Mouse (Mus musculus): Measurements from ENCODE around the gene Setd5. TPM values are rescaled to one million over a fixed set of nuclear protein-coding genes. Genes with fewer than 3 reads are reported as not detected.

Setd5 gene
- polyA plus RNA-seq, 1 experiment from 2014 or later: 42.6 TPM

- 53% methylated on average over 5 of the region's 5 CpGs for WGBS
- no peak for ATAC-seq (replicated peaks; ENCODE audit: insufficient number of reproducible peaks, insufficient read depth, low FRiP score, low read depth)
- Histone ChIP-seq H3K4me2 (peak overlapping the region; percentile 54; the same call in 1 of the 2 replicates), H3K9me3 (replicated peaks) (no peaks in the 10 kb centered on the region), H3K36me3 (no peaks in the 10 kb centered on the region), H3K27ac (no peak overlapping the region), H3K4me1 (replicated peaks) (peaks cover 9% of the 10 kb centered on the region), H3K4me3 (peak overlapping the region; percentile 24; the same call in 1 of the 2 replicates), H3K27me3 (no peaks in the 10 kb centered on the region), H3K9ac (0 out of 2 replicates have a peak overlapping the region, but pooled peaks have one; percentile 2)
Observed at GRCm38 (mm10) chr6:113038735-113039058, 38.5 kb upstream of the Setd5 start.

DNA sequence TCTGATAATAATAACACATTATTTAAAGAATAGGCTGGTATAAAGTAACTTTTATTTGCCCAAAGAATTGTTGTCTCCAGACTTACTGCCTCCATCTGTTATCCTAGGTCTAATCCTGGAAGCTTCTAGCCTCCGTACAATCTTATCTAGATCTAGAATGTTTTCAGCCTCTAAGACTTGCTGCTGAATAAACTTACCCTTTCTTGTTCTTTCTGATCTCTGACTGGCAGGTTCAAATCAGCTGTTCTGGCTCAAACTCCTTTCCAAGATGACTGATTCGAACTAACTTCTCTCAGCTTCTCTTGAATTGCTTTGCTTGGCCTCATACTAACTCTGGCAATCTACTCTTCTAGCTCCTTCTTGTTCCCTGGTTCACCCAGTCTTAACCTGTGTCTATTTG, 36.8 kb upstream of the Setd5 start:
- 70% methylated on average over 2 of the region's 2 CpGs for WGBS
- no peaks in the 10 kb centered on the region for H3K27me3 ChIP-seq
- H3K9ac ChIP-seq: no peak overlapping the region
- H3K9me3 ChIP-seq (replicated peaks): no peaks in the 10 kb centered on the region
- H3K4me2 ChIP-seq: no peak overlapping the region
- peaks cover 12% of the 10 kb centered on the region for H3K4me1 ChIP-seq (replicated peaks)
- no peak for ATAC-seq (replicated peaks; ENCODE audit: insufficient number of reproducible peaks, insufficient read depth, low FRiP score, low read depth)
- no peak overlapping the region for H3K27ac ChIP-seq
- H3K36me3 ChIP-seq: no peaks in the 10 kb centered on the region
- no peak overlapping the region for H3K4me3 ChIP-seq

- Histone ChIP-seq H3K4me3 (no peak overlapping the region), H3K9ac (no peak overlapping the region), H3K4me2 (no peak overlapping the region), H3K9me3 (replicated peaks) (no peaks in the 10 kb centered on the region), H3K4me1 (replicated peaks) (peaks cover 14% of the 10 kb centered on the region), H3K36me3 (no peaks in the 10 kb centered on the region), H3K27ac (no peak overlapping the region), H3K27me3 (no peaks in the 10 kb centered on the region)
- 71% methylated on average over 11 of the region's 11 CpGs for WGBS
- ATAC-seq (replicated peaks; ENCODE audit: insufficient number of reproducible peaks, insufficient read depth, low FRiP score, low read depth): no peak
Observed at GRCm38 (mm10) chr6:113041215-113041990, 35.8 kb upstream of the Setd5 start.

DNA sequence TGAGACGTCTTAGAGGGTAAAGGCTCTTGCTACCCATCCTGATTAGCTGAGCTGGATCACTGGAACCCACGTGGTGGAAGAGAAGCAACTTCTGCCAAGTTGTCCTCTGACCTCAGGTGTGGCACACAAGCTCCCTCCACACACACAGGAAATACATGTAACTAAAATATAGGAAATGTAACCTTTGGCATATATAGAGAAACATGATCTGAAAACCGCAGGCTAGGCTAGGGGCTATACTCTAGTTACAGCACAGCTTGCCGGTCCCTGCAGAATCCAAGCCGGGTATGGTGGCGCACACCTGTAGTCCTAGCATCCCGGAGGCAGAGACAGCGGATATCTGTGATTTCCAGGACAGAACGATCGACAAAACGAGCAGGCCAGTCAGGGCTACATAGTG, 31.6 kb upstream of the Setd5 start:
- peak overlapping the region; percentile 72 for H3K9ac ChIP-seq
- no peaks in the 10 kb centered on the region for H3K9me3 ChIP-seq (replicated peaks)
- WGBS: 1% methylated on average over 11 of the region's 11 CpGs
- peak; percentile 9; the same call in 1 of the 2 replicates for ATAC-seq (replicated peaks; ENCODE audit: insufficient number of reproducible peaks, insufficient read depth, low FRiP score, low read depth)
- H3K36me3 ChIP-seq: peaks cover 16% of the 10 kb centered on the region
- H3K27ac ChIP-seq: peak overlapping the region; percentile 93
- H3K4me2 ChIP-seq: peak overlapping the region; percentile 76
- no peaks in the 10 kb centered on the region for H3K27me3 ChIP-seq
- H3K4me3 ChIP-seq: peak overlapping the region; percentile 78
- H3K4me1 ChIP-seq (replicated peaks): peaks cover 13% of the 10 kb centered on the region

DNA sequence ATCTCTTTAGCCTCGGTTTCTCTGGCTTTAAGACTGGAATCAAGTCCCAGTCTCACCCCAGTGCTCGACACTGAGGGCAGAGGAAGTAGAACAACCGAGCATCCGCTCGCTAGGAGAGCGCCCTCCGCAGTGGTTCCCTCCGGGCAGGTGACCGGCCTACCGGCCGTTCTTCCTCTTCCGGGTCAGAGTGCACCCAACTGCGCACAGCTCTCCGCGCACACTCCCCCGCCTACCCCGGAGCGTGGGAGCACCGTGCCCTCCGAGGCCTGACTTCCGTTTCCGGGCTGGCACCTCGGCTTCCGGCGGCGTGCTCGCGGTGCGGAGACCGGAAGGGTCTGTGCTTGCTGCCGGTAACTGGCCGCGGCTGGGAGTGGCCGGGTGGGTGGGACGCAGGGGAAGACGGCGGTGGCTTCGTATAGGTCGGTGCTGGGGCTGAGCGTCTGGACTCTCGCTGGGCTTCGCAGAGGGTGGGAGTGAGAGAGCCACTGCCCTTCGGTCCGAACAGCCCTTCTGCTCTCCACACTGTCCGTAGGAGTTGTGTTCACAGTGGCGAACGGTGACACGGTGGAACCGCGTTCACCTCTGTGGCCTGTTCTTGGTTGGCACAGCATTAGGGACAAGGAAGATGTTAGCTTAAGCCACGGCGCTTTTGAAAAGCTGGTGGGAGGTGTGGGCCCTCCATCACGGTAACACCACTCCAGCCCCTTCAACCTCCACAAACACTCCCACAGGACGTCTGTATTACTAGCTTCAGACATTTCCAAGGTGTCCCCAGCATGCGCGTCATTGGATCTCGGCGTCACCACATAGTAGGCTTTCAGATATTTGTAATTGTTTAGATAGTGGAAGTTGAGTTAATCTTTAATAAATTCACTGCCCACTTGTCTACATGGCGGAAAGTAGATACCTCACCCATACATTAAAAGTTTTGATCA, 30.9 kb upstream of the Setd5 start, which contains the start of gene Thumpd3:
Gene Thumpd3, plus strand, starts transcription at position 185 of the 935 bp plus-strand sequence.
- under 1% methylated on average over 59 of the region's 59 CpGs for WGBS
- Histone ChIP-seq H3K9ac (peak within 1 kb of the TSS; percentile 72), H3K36me3 (peaks cover 21% of the 10 kb centered on the region), H3K27me3 (no peaks in the 10 kb centered on the region), H3K4me1 (replicated peaks) (peaks cover 13% of the 10 kb centered on the region), H3K9me3 (replicated peaks) (no peaks in the 10 kb centered on the region), H3K4me3 (peak within 1 kb of the TSS; percentile 78), H3K27ac (peak within 1 kb of the TSS; percentile 93), H3K4me2 (peak within 1 kb of the TSS; percentile 76)
- peak; percentile 100 for ATAC-seq (replicated peaks; ENCODE audit: insufficient number of reproducible peaks, insufficient read depth, low FRiP score, low read depth)

DNA sequence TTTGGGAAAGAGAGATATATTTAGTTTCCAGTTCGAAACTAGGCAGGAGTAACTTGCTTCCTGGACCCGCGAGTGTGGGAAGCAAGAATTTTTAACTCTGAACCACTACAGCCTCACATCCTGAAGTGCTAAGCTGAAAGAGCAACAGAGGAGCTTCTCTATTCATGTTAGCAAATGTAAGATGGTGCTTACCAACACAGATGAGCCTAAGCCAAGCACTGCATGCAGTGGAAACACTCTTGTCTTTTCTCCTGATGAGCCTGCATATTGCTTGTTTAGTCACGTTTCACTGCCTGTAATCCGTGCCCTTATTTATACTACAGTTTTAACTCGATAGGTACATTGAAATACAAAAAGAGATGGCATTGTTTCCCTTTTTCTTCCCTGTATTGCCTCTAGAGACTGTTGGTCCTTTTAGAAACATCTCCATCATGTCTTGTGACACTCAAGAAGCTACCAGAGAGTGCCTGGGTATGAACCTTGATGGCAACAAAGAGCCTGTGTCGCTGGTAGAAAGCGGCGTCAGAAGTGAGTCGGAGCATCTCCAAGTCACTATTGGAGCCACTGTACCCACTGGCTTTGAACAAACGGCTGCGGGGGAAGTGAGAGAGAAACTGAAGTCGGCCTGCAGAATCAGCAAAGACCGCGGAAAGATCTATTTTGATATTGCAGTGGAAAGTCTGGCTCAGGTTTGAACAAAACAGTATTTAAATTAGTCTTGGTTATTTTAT, 30.0 kb upstream of the Setd5 start:
- Histone ChIP-seq H3K4me3 (peak overlapping the region; percentile 78), H3K27ac (peak overlapping the region; percentile 93), H3K27me3 (no peaks in the 10 kb centered on the region), H3K4me1 (replicated peaks) (peaks cover 13% of the 10 kb centered on the region), H3K9ac (peak overlapping the region; percentile 72), H3K4me2 (peak overlapping the region; percentile 76), H3K36me3 (peaks cover 24% of the 10 kb centered on the region), H3K9me3 (replicated peaks) (no peaks in the 10 kb centered on the region)
- 50% methylated on average over 15 of the region's 15 CpGs for WGBS
- no peak for ATAC-seq (replicated peaks; ENCODE audit: insufficient number of reproducible peaks, insufficient read depth, low FRiP score, low read depth)

DNA sequence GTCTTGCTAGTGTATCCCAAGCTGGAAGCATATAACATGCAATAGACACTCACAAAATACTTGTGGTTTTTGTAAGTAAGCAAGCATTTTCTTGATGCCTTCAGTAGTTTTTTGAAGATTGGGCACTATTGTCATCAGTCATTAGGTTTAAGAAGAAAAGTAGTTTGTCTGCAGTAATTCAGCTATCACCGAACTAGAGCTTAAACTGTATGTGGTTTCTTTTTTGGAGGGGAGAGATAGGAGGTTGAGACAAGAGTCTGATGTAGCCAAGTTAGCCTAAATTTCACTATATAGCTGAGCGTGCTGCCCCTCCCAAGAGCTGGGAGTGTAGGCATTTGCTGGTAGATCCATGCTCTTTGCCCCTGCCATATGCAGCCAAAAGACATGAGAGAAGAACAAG, 28.8 kb upstream of the Setd5 start:
- WGBS: 88% methylated on average over 2 of the region's 2 CpGs
- H3K27ac ChIP-seq: no peak overlapping the region
- H3K4me2 ChIP-seq: no peak overlapping the region
- H3K36me3 ChIP-seq: peaks cover 24% of the 10 kb centered on the region
- H3K27me3 ChIP-seq: no peaks in the 10 kb centered on the region
- no peak for ATAC-seq (replicated peaks; ENCODE audit: insufficient number of reproducible peaks, insufficient read depth, low FRiP score, low read depth)
- no peak overlapping the region for H3K9ac ChIP-seq
- peaks cover 13% of the 10 kb centered on the region for H3K4me1 ChIP-seq (replicated peaks)
- no peaks in the 10 kb centered on the region for H3K9me3 ChIP-seq (replicated peaks)
- H3K4me3 ChIP-seq: no peak overlapping the region

DNA sequence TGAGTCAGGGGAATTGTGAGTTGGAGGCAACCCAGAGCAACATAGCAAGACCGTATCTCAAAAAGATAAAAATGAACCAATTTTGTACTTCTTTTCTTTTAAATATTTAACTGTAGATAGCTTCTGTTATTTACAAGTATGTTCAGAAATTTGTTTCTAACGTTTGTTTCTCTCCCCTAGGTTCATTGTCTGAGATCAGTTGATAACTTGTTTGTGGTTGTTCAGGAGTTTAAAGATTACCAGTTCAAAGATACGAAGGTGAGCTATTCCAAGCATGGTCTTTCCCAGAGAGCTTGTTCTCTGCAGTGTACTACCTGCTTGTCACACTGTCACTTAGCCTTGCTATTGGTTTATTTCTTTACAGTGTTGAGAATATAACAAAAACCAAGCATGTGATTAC, 28.0 kb upstream of the Setd5 start:
- no peak overlapping the region for H3K27ac ChIP-seq
- H3K4me3 ChIP-seq: no peak overlapping the region
- ATAC-seq (replicated peaks; ENCODE audit: insufficient number of reproducible peaks, insufficient read depth, low FRiP score, low read depth): no peak
- no peaks in the 10 kb centered on the region for H3K9me3 ChIP-seq (replicated peaks)
- WGBS: 87% methylated on average over 3 of the region's 3 CpGs
- no peak overlapping the region for H3K4me2 ChIP-seq
- no peak overlapping the region for H3K9ac ChIP-seq
- H3K36me3 ChIP-seq: peaks cover 24% of the 10 kb centered on the region
- no peaks in the 10 kb centered on the region for H3K27me3 ChIP-seq
- peaks cover 13% of the 10 kb centered on the region for H3K4me1 ChIP-seq (replicated peaks)

- Histone ChIP-seq H3K9ac (no peak overlapping the region), H3K27ac (no peak overlapping the region), H3K9me3 (replicated peaks) (no peaks in the 10 kb centered on the region), H3K27me3 (no peaks in the 10 kb centered on the region), H3K4me2 (no peak overlapping the region), H3K36me3 (peaks cover 45% of the 10 kb centered on the region), H3K4me1 (replicated peaks) (no peaks in the 10 kb centered on the region), H3K4me3 (no peak overlapping the region)
- no peak for ATAC-seq (replicated peaks; ENCODE audit: insufficient number of reproducible peaks, insufficient read depth, low FRiP score, low read depth)
- WGBS: 68% methylated on average over 3 of the region's 3 CpGs
Observed at GRCm38 (mm10) chr6:113052972-113053371, 24.2 kb upstream of the Setd5 start.

DNA sequence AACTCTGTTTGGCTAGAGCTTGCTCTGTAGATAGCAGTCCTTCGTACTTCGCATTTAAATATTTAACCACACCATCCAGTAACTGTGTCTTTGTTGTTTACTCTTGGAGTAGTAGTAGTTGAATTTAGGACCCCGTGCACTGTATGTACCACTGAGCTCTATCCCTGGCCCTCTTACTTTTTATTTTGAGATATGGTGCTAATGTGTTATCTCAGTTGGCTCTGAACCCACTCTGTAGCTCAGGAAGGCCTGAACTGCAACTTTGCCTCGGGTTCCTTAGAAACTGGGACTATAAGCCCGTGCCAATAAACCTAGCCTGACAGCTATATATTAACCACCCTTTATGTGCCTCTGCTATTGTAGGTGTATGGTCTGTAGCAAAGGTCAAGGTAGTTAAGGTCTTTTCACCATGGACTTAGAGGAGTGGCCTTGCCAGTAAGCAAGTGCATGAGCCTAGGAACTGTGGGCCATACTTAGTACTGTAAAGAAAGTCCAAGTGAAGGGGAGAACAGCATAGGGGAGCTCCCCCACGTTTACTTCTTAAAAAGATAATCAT, 22.5 kb upstream of the Setd5 start:
- Histone ChIP-seq H3K4me2 (no peak overlapping the region), H3K4me3 (no peak overlapping the region), H3K9me3 (replicated peaks) (no peaks in the 10 kb centered on the region), H3K4me1 (replicated peaks) (no peaks in the 10 kb centered on the region), H3K27me3 (no peaks in the 10 kb centered on the region), H3K36me3 (peaks cover 44% of the 10 kb centered on the region), H3K9ac (no peak overlapping the region), H3K27ac (no peak overlapping the region)
- WGBS: 82% methylated on average over 6 of the region's 6 CpGs
- no peak for ATAC-seq (replicated peaks; ENCODE audit: insufficient number of reproducible peaks, insufficient read depth, low FRiP score, low read depth)

All from heart, embryonic 15.5 days (tissue).